Mouse (Mus musculus): ENCODE measurements around the gene Rnase13. TPM values are rescaled to one million over a fixed set of nuclear protein-coding genes. Genes with fewer than 3 reads are reported as not detected.

Gene Rnase13
- polyA plus RNA-seq, 1 experiment = not detected

- Histone ChIP-seq H3K27me3 (ENCODE audit: control insufficient read depth, insufficient read depth, insufficient read length) (no peaks in the 10 kb centered on the region), H3K36me3 (ENCODE audit: control insufficient read depth, insufficient read depth) (peaks cover 22% of the 10 kb centered on the region), H3K79me2 (ENCODE audit: control insufficient read depth, insufficient read depth) (no peaks in the 10 kb centered on the region), H3K79me3 (ENCODE audit: low read depth) (no peaks in the 10 kb centered on the region), H3K4me3 (ENCODE audit: insufficient read depth, poor library complexity, severe bottlenecking) (no peak overlapping the region), H3ac (ENCODE audit: control insufficient read depth, insufficient read length, low read depth) (no peak overlapping the region)
- TF ChIP-seq MYOD1 (IDR thresholded peaks at IDR 0.05; ENCODE audit: control insufficient read depth, insufficient read length, low read depth) (no peak), CEBPB (IDR thresholded peaks at IDR 0.05; ENCODE audit: low read depth) (no peak), MYOG (IDR thresholded peaks at IDR 0.05; ENCODE audit: control insufficient read depth, extremely low read depth, insufficient read length) (no peak), FOSL1 (IDR thresholded peaks at IDR 0.05; ENCODE audit: insufficient read depth, low read length, poor library complexity, severe bottlenecking) (no peak), CTCF (IDR thresholded peaks at IDR 0.05; ENCODE audit: control insufficient read depth, insufficient read depth, insufficient read length) (no peak), MAX (IDR thresholded peaks at IDR 0.05) (no peak), USF1 (IDR thresholded peaks at IDR 0.05; ENCODE audit: low read depth) (no peak)
These were observed 29.3 kb downstream of the Rnase13 start for GRCm38 (mm10) chr14:51893094-51893794.

GRCm38 (mm10) chr14:51892191-51892939 is 30.2 kb downstream of the Rnase13 start, which contains the start of gene Slc39a2:
TSS of gene Slc39a2 (plus strand) at chr14:51892889.
- peaks cover 29% of the 10 kb centered on the region for H3K36me3 ChIP-seq (ENCODE audit: control insufficient read depth, insufficient read depth)
- no peak within 1 kb of the TSS for H3K4me3 ChIP-seq (ENCODE audit: insufficient read depth, poor library complexity, severe bottlenecking)
- no peak for TF ChIP-seq CEBPB (IDR thresholded peaks at IDR 0.05; ENCODE audit: low read depth)
- TF ChIP-seq MAX (IDR thresholded peaks at IDR 0.05) = no peak
- TF ChIP-seq CTCF (IDR thresholded peaks at IDR 0.05; ENCODE audit: control insufficient read depth, insufficient read depth, insufficient read length) = no peak
- TF ChIP-seq MYOG (IDR thresholded peaks at IDR 0.05; ENCODE audit: control insufficient read depth, extremely low read depth, insufficient read length) = no peak
- no peak for TF ChIP-seq USF1 (IDR thresholded peaks at IDR 0.05; ENCODE audit: low read depth)
- no peak for TF ChIP-seq MYOD1 (IDR thresholded peaks at IDR 0.05; ENCODE audit: control insufficient read depth, insufficient read length, low read depth)
- TF ChIP-seq FOSL1 (IDR thresholded peaks at IDR 0.05; ENCODE audit: insufficient read depth, low read length, poor library complexity, severe bottlenecking) = no peak
- H3K79me3 ChIP-seq (ENCODE audit: low read depth) = no peaks in the 10 kb centered on the region
- no peaks in the 10 kb centered on the region for H3K79me2 ChIP-seq (ENCODE audit: control insufficient read depth, insufficient read depth)
- H3ac ChIP-seq (ENCODE audit: control insufficient read depth, insufficient read length, low read depth) = no peak within 1 kb of the TSS
- H3K27me3 ChIP-seq (ENCODE audit: control insufficient read depth, insufficient read depth, insufficient read length) = no peaks in the 10 kb centered on the region

GRCm38 (mm10) chr14:51889833-51890232 is 32.7 kb downstream of the Rnase13 start:
- Histone ChIP-seq H3K79me2 (ENCODE audit: control insufficient read depth, insufficient read depth) (peaks cover 22% of the 10 kb centered on the region), H3K4me3 (ENCODE audit: insufficient read depth, poor library complexity, severe bottlenecking) (no peak overlapping the region), H3K79me3 (ENCODE audit: low read depth) (peaks cover 3% of the 10 kb centered on the region), H3ac (ENCODE audit: control insufficient read depth, insufficient read length, low read depth) (no peak overlapping the region), H3K36me3 (ENCODE audit: control insufficient read depth, insufficient read depth) (peaks cover 35% of the 10 kb centered on the region), H3K27me3 (ENCODE audit: control insufficient read depth, insufficient read depth, insufficient read length) (no peaks in the 10 kb centered on the region)
- no peak for TF ChIP-seq MAX (IDR thresholded peaks at IDR 0.05)
- TF ChIP-seq MYOD1 (IDR thresholded peaks at IDR 0.05; ENCODE audit: control insufficient read depth, insufficient read length, low read depth) = no peak
- TF ChIP-seq CEBPB (IDR thresholded peaks at IDR 0.05; ENCODE audit: low read depth) = no peak
- no peak for TF ChIP-seq MYOG (IDR thresholded peaks at IDR 0.05; ENCODE audit: control insufficient read depth, extremely low read depth, insufficient read length)
- no peak for TF ChIP-seq USF1 (IDR thresholded peaks at IDR 0.05; ENCODE audit: low read depth)
- TF ChIP-seq CTCF (IDR thresholded peaks at IDR 0.05; ENCODE audit: control insufficient read depth, insufficient read depth, insufficient read length) = no peak
- no peak for TF ChIP-seq FOSL1 (IDR thresholded peaks at IDR 0.05; ENCODE audit: insufficient read depth, low read length, poor library complexity, severe bottlenecking)

GRCm38 (mm10) chr14:51886051-51886450 is 36.5 kb downstream of the Rnase13 start:
- H3K36me3 ChIP-seq (ENCODE audit: control insufficient read depth, insufficient read depth) = peaks cover 30% of the 10 kb centered on the region
- H3ac ChIP-seq (ENCODE audit: control insufficient read depth, insufficient read length, low read depth) = no peak overlapping the region
- peaks cover 23% of the 10 kb centered on the region for H3K79me2 ChIP-seq (ENCODE audit: control insufficient read depth, insufficient read depth)
- H3K4me3 ChIP-seq (ENCODE audit: insufficient read depth, poor library complexity, severe bottlenecking) = no peak overlapping the region
- no peaks in the 10 kb centered on the region for H3K27me3 ChIP-seq (ENCODE audit: control insufficient read depth, insufficient read depth, insufficient read length)
- TF ChIP-seq CTCF (IDR thresholded peaks at IDR 0.05; ENCODE audit: control insufficient read depth, insufficient read depth, insufficient read length) (no peak), MAX (IDR thresholded peaks at IDR 0.05) (no peak), MYOD1 (IDR thresholded peaks at IDR 0.05; ENCODE audit: control insufficient read depth, insufficient read length, low read depth) (no peak), FOSL1 (IDR thresholded peaks at IDR 0.05; ENCODE audit: insufficient read depth, low read length, poor library complexity, severe bottlenecking) (no peak), USF1 (IDR thresholded peaks at IDR 0.05; ENCODE audit: low read depth) (no peak), CEBPB (IDR thresholded peaks at IDR 0.05; ENCODE audit: low read depth) (no peak), MYOG (IDR thresholded peaks at IDR 0.05; ENCODE audit: control insufficient read depth, extremely low read depth, insufficient read length) (no peak)
- H3K79me3 ChIP-seq (ENCODE audit: low read depth) = peaks cover 3% of the 10 kb centered on the region

- H3ac ChIP-seq (ENCODE audit: control insufficient read depth, insufficient read length, low read depth) = peak within 1 kb of the TSS; percentile 86
- no peaks in the 10 kb centered on the region for H3K27me3 ChIP-seq (ENCODE audit: control insufficient read depth, insufficient read depth, insufficient read length)
- TF ChIP-seq MYOD1 (IDR thresholded peaks at IDR 0.05; ENCODE audit: control insufficient read depth, insufficient read length, low read depth) = no peak
- no peak for TF ChIP-seq USF1 (IDR thresholded peaks at IDR 0.05; ENCODE audit: low read depth)
- TF ChIP-seq MYOG (IDR thresholded peaks at IDR 0.05; ENCODE audit: control insufficient read depth, extremely low read depth, insufficient read length) = no peak
- TF ChIP-seq MAX (IDR thresholded peaks at IDR 0.05) = no peak
- no peak for TF ChIP-seq CEBPB (IDR thresholded peaks at IDR 0.05; ENCODE audit: low read depth)
- no peak for TF ChIP-seq CTCF (IDR thresholded peaks at IDR 0.05; ENCODE audit: control insufficient read depth, insufficient read depth, insufficient read length)
- no peak for TF ChIP-seq FOSL1 (IDR thresholded peaks at IDR 0.05; ENCODE audit: insufficient read depth, low read length, poor library complexity, severe bottlenecking)
- peak within 1 kb of the TSS; percentile 83 for H3K4me3 ChIP-seq (ENCODE audit: insufficient read depth, poor library complexity, severe bottlenecking)
- H3K79me3 ChIP-seq (ENCODE audit: low read depth) = peaks cover 3% of the 10 kb centered on the region
- H3K79me2 ChIP-seq (ENCODE audit: control insufficient read depth, insufficient read depth) = peaks cover 23% of the 10 kb centered on the region
- H3K36me3 ChIP-seq (ENCODE audit: control insufficient read depth, insufficient read depth) = peaks cover 21% of the 10 kb centered on the region
These were observed 37.8 kb downstream of the Rnase13 start, which contains the start of gene Mettl17 for GRCm38 (mm10) chr14:51884598-51885331. TSS of gene Mettl17 (plus strand) at chr14:51884842.

Measured in C2C12 (cell line).